Mouse (Mus musculus) adrenal gland, adult 18-20 months (tissue): ENCODE data around the gene Myh14. TPM values are rescaled to one million over a fixed set of nuclear protein-coding genes. Genes with fewer than 3 reads are reported as not detected.

Experiments used
- DNase-seq, 2 experiments: peaks; one replicate each; pipeline ENCODE4 v3.0.0; 2021 to 2022; ENCODE audit warnings: low spot score in 2 of 2
- total RNA-seq, 2 experiments: library from RNA; stranded (reverse); gene quantifications; 1 replicate in 1 of 2; 2 replicates in 1 of 2; pipeline ENCODE4 v1.2.3; 2021

The Myh14 gene
- total RNA-seq, 2 experiments from 2014 or later: 5.5 to 6.6 TPM

- DNase-seq: no peak
These were observed 86.3 kb downstream of the Myh14 start for GRCm38 (mm10) chr7:44584265-44584804.

- no peak for DNase-seq
These were observed 87.5 kb downstream of the Myh14 start for GRCm38 (mm10) chr7:44583146-44583545.

- no peak for DNase-seq
These were observed 87.9 kb downstream of the Myh14 start for GRCm38 (mm10) chr7:44582709-44583108.

GRCm38 (mm10) chr7:44581637-44582036, 89.0 kb downstream of the Myh14 start:
- DNase-seq: no peak

- no peak for DNase-seq
These were observed 94.3 kb downstream of the Myh14 start for GRCm38 (mm10) chr7:44576333-44576844.

- DNase-seq: no peak
These were observed 97.6 kb downstream of the Myh14 start for GRCm38 (mm10) chr7:44572956-44573484.

- no peak for DNase-seq
These were observed 98.4 kb downstream of the Myh14 start, which contains the start of gene Napsa for GRCm38 (mm10) chr7:44572213-44572701. Gene Napsa (plus strand): TSS chr7:44572380.

- no peak for DNase-seq
These were observed 98.8 kb downstream of the Myh14 start for GRCm38 (mm10) chr7:44571811-44572210.

GRCm38 (mm10) chr7:44570989-44571388, 99.7 kb downstream of the Myh14 start:
- DNase-seq: no peak

GRCm38 (mm10) chr7:44568803-44569202, 101.8 kb downstream of the Myh14 start:
- DNase-seq: no peak

GRCm38 (mm10) chr7:44565414-44565813, 105.2 kb downstream of the Myh14 start:
- no peak for DNase-seq

GRCm38 (mm10) chr7:44564486-44564885, 106.2 kb downstream of the Myh14 start:
- no peak for DNase-seq

- DNase-seq: no peak
These were observed 107.4 kb downstream of the Myh14 start for GRCm38 (mm10) chr7:44563284-44563683.

GRCm38 (mm10) chr7:44560435-44561400, 109.9 kb downstream of the Myh14 start:
- peak; percentile 66 to 76 for DNase-seq

- DNase-seq: no peak
These were observed 113.0 kb downstream of the Myh14 start for GRCm38 (mm10) chr7:44557629-44558028.

Other genes starting within 250 kb of the Myh14 start
- gene Lrrc4b, start 241.8 kb downstream of the Myh14 start, total RNA-seq: 1 to 10 TPM; 5.0 to 7.3 TPM
- gene Aspdh, start 205.5 kb downstream of the Myh14 start, total RNA-seq: not detected
- gene Josd2, start 202.9 kb downstream of the Myh14 start, total RNA-seq: 10 to 100 TPM; 40.0 to 42.6 TPM
- gene Emc10, start 174.3 kb downstream of the Myh14 start, total RNA-seq: 100 to 1,000 TPM in 1 of 2 experiments, 10 to 100 TPM in 1; 95.4 to 101 TPM
- 1 to 10 TPM; 5.6 to 8.9 TPM for gene Fam71e1, start 174.3 kb downstream of the Myh14 start, total RNA-seq
- under 1 TPM in 1 of 2 experiments, not detected in 1; 0.93 TPM for gene Mybpc2, start 146.2 kb downstream of the Myh14 start, total RNA-seq
- gene Spib, start 138.8 kb downstream of the Myh14 start, total RNA-seq: under 1 TPM; 0.19 to 0.43 TPM
- gene Pold1, start 122.0 kb downstream of the Myh14 start, total RNA-seq: 1 to 10 TPM; 8.3 to 9.4 TPM
- 100 to 1,000 TPM; 108 to 128 TPM for gene Nr1h2, start 116.9 kb downstream of the Myh14 start, total RNA-seq
- 1 to 10 TPM; 1.3 to 1.6 TPM for gene Napsa, start 98.5 kb downstream of the Myh14 start, total RNA-seq
- gene Kcnc3, start 80.2 kb downstream of the Myh14 start, total RNA-seq: 1 to 10 TPM; 4.0 to 5.6 TPM
- not detected for gene Izumo2, start 37.9 kb upstream of the Myh14 start, total RNA-seq
- gene Vrk3, start 77.6 kb upstream of the Myh14 start, total RNA-seq: 10 to 100 TPM; 40.4 to 42.1 TPM
- under 1 TPM; 0.30 to 0.51 TPM for gene Zfp473, start 80.2 kb upstream of the Myh14 start, total RNA-seq
- 10 to 100 TPM; 48.5 to 52.7 TPM for gene Nup62, start 145.2 kb upstream of the Myh14 start, total RNA-seq
- gene Il4i1, start 145.5 kb upstream of the Myh14 start, total RNA-seq: 1 to 10 TPM; 1.6 to 2.6 TPM
- gene Atf5, start 145.8 kb upstream of the Myh14 start, total RNA-seq: 100 to 1,000 TPM; 136 to 217 TPM
- gene Akt1s1, start 178.1 kb upstream of the Myh14 start, total RNA-seq: 100 to 1,000 TPM in 1 of 2 experiments, 10 to 100 TPM in 1; 86.3 to 128 TPM
- 10 to 100 TPM; 48.1 to 60.2 TPM for gene Tbc1d17, start 178.2 kb upstream of the Myh14 start, total RNA-seq
- 10 to 100 TPM; 33.8 to 40.8 TPM for gene Pnkp, start 186.3 kb upstream of the Myh14 start, total RNA-seq
- gene Ptov1, start 198.9 kb upstream of the Myh14 start, total RNA-seq: 100 to 1,000 TPM; 232 to 253 TPM
- gene Med25, start 221.9 kb upstream of the Myh14 start, total RNA-seq: 10 to 100 TPM; 75.2 to 90.9 TPM
- gene Fuz, start 225.2 kb upstream of the Myh14 start, total RNA-seq: 10 to 100 TPM; 24.1 to 28.3 TPM